ENCODE assay signal across 7 mouse cellular contexts in the genomic region with DNA sequence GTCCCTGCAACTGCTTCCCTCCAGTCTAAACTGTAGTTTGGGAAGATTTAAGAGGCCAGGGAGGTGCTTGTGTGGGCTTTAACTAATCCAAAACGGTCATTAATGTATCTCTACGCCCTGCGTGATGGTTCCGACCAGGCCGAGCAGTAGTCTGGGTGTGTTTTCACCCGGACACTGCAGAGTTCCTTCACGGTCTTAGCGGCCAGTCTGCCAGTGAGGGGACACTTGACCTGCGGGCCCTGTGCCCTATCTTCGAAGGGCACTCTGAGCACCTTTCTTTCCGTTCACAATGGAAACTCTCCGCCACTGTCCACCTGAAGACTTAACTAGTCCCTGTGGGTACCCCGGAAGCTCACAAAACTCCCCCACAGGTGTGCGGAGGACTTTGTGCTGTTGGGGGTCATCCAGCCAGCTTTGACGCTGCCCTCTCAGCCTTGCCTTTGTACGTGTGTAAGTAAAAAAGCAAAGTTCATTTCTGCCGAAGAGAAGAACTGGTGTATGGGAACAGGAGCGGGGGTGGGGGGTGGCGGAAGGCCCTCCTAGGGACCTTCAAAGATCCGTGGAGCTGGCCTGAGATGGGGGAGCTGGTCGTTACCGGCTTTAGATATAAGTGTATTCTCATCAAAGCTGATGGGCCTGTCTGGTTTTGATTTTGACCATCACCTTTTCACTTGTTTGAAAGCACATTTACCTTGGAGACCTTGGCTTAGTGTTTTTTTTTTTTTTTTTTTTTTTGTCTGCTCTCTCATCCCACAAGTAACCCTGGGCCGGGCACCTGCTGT. TPM values are rescaled to one million over a fixed set of nuclear protein-coding genes. Genes with fewer than 3 reads are reported as not detected.
DNase-seq lines count a peak whose midpoint lies in the region; ATAC-seq and TF ChIP-seq lines count a peak whose summit lies in the region.

No protein-coding gene starts in this region.

- no peak for ATAC-seq in lung, embryonic 15.5 days (ENCODE audit: borderline replicate concordance, extremely low read depth, low FRiP score, low TSS enrichment)

- DNase-seq in adrenal gland, postnatal 10 days, result peak; percentile 59
- peak; percentile 71 for DNase-seq in gastrocnemius, adult 2 months
- peak; percentile 72 for DNase-seq in kidney, adult 18-20 months
- peak; percentile 45 to 57 for DNase-seq in spleen, postnatal 10 days (ENCODE audit: low spot score in 2 of 2)
- no peak for DNase-seq in layer of hippocampus, postnatal 36 days

- intact Hi-C loops in gastrocnemius, adult 2 months (cut with DNase I), result loop anchor here (2.0 to 10.0 kb wide), 4 partner anchors 34 to 1317 kb away; partner anchors contain the start of genes Arpin and Rps17

- no peaks in the 10 kb centered on the region for H3K27me3 ChIP-seq in E14TG2a.4 (ENCODE audit: insufficient read depth, low read length)
- H3K27me3 ChIP-seq in lung, embryonic 15.5 days, result no peaks in the 10 kb centered on the region

- peaks cover 38% of the 10 kb centered on the region for H3K36me3 ChIP-seq in E14TG2a.4 (ENCODE audit: insufficient read depth, low read length)
- H3K36me3 ChIP-seq in lung, embryonic 15.5 days, result no peaks in the 10 kb centered on the region

- peak overlapping the region; percentile 91 for H3K4me3 ChIP-seq in E14TG2a.4 (replicated peaks; ENCODE audit: low read length)
- peak overlapping the region; percentile 90 for H3K4me3 ChIP-seq in gastrocnemius, adult 2 months
- H3K4me3 ChIP-seq in lung, embryonic 15.5 days, result peak overlapping the region; percentile 70

- peak overlapping the region; percentile 79 for H3K9ac ChIP-seq in lung, embryonic 15.5 days

- peak overlapping the region; percentile 68 for H3K4me2 ChIP-seq in lung, embryonic 15.5 days

- no peak for TF ChIP-seq CTCF in E14TG2a.4 (conservative IDR thresholded peaks at IDR 0.05; ENCODE audit: low read length)
- no peak for TF ChIP-seq CTCF in gastrocnemius, adult 2 months (IDR thresholded peaks at IDR 0.05)

- peaks cover 71% of the 10 kb centered on the region for H3K4me1 ChIP-seq in E14TG2a.4 (replicated peaks; ENCODE audit: low read depth, low read length)
- peaks cover 46% of the 10 kb centered on the region for H3K4me1 ChIP-seq in lung, embryonic 15.5 days

- no peaks in the 10 kb centered on the region for H3K9me3 ChIP-seq in E14TG2a.4 (ENCODE audit: low read length)
- H3K9me3 ChIP-seq in lung, embryonic 15.5 days, result no peaks in the 10 kb centered on the region

- peak overlapping the region; percentile 98 for H3K27ac ChIP-seq in gastrocnemius, adult 2 months
- peak overlapping the region; percentile 100 for H3K27ac ChIP-seq in lung, embryonic 15.5 days

- WGBS in lung, embryonic 15.5 days, result 6% methylated on average over 23 of the region's 23 CpGs

RNA-seq across cellular contexts. Expression of gene Zfp710, which starts 3.2 kb away (rescaled TPM):
- total RNA-seq in adrenal gland, postnatal 10 days (2021), result 10 to 100 TPM; 18.7 to 26.9 TPM
- total RNA-seq in gastrocnemius, adult 2 months (2021), result 10 to 100 TPM; 21.5 to 37.5 TPM
- 15.5 and 17.6 TPM in 2 replicates for polyA plus RNA-seq in lung, embryonic 15.5 days (2015; fragmentation: Nextera tagmentation; extraction: Ambion mirVana)
- total RNA-seq in layer of hippocampus, postnatal 36 days (2021), result 10 to 100 TPM; 21.7 to 23.1 TPM

Comparison
In these comparisons a context has a peak if more than half of its experiments do, and no peak if none do; other contexts are left out.
1. DNase-seq: peak in adrenal gland, postnatal 10 days (single experiment), gastrocnemius, adult 2 months (single experiment), kidney, adult 18-20 months (single experiment) and spleen, postnatal 10 days (2 of 2); none in layer of hippocampus, postnatal 36 days (0 of 2).
2. Peak in every context shown above with its lines, with median percentiles within 50 percentile points of each other: H3K4me3 ChIP-seq.